Mouse (Mus musculus) kidney, postnatal 0 days (tissue): ENCODE results near the gene Pyroxd1. TPM values are rescaled to one million over a fixed set of nuclear protein-coding genes. Genes with fewer than 3 reads are reported as not detected.

Experiments used
- ATAC-seq: fragments of 200-750 bp; cut with Nextera tagmentation; replicated peaks from 2 replicates; pipeline ENCODE4 v1.8.0; 2017; ENCODE audit warnings: low read depth, moderate number of reproducible peaks, moderate TSS enrichment, moderate library complexity; ENCODE audit not compliant: low FRiP score
- DNase-seq: peaks from one replicate; pipeline ENCODE4 v3.0.0-alpha.2; 2016; ENCODE audit warnings: low spot score
- H3K27ac ChIP-seq: fragments of 300-500 bp; sonication (generic); 2 replicates; pipeline ENCODE4 v1.5.1; 2014; ENCODE audit warnings: mild to moderate bottlenecking
- H3K27me3 ChIP-seq: fragments of 300-500 bp; sonication (generic); 2 replicates; pipeline ENCODE4 v1.6.1; 2014; ENCODE audit warnings: low read length, mixed read lengths; ENCODE audit not compliant: insufficient read depth
- H3K36me3 ChIP-seq: fragments of 300-500 bp; sonication (generic); 2 replicates; pipeline ENCODE4 v1.6.1; 2014; ENCODE audit warnings: low read length, mixed read lengths; ENCODE audit not compliant: insufficient read depth
- H3K4me1 ChIP-seq: fragments of 300-500 bp; sonication (generic); replicated peaks from 2 replicates; pipeline ENCODE4 v1.6.1; 2014; ENCODE audit warnings: antibody characterized with exemption, low read length, mixed read lengths; ENCODE audit not compliant: insufficient read depth
- H3K4me2 ChIP-seq: fragments of 300-500 bp; sonication (generic); 2 replicates; pipeline ENCODE4 v1.6.1; 2014; ENCODE audit warnings: mild to moderate bottlenecking, low read length, moderate library complexity, mixed read lengths
- H3K4me3 ChIP-seq: fragments of 300-500 bp; sonication (generic); replicated peaks from 2 replicates; pipeline ENCODE4 v1.5.1; 2014; ENCODE audit warnings: low read depth, low read length
- H3K9ac ChIP-seq: fragments of 300-500 bp; sonication (generic); 2 replicates; pipeline ENCODE4 v1.6.1; 2014; ENCODE audit warnings: low read depth, low read length
- H3K9me3 ChIP-seq: fragments of 300-500 bp; sonication (generic); replicated peaks from 2 replicates; pipeline ENCODE4 v1.6.1; 2016; ENCODE audit warnings: low read length, inconsistent platforms, mixed read lengths
- CTCF ChIP-seq: IDR thresholded peaks from 2 replicates; pipeline ENCODE4 v1.5.1; 2016; ENCODE audit warnings: antibody characterized with exemption, low read depth, mild to moderate bottlenecking, moderate library complexity
- WGBS: fragments of 180-500 bp; shearing (Covaris S2); extraction: QIAGEN DNeasy Blood & Tissue Kit; methylation state at CpG from one replicate; pipeline ENCODE4 v1.1.7; 2014; 5-methylcytosine and 5-hydroxymethylcytosine counted together
- polyA plus RNA-seq: library from polyadenylated mRNA; unstranded; fragments of >200 nt; fragmentation: Nextera tagmentation; extraction: Ambion mirVana; gene quantifications from 2 replicates; pipeline ENCODE4 v1.2.1, GENCODE M21; 2015

The Pyroxd1 gene
- polyA plus RNA-seq, 1 experiment from 2014 or later, result 21.1 TPM

- no peak overlapping the region for H3K9ac ChIP-seq
- H3K4me1 ChIP-seq, result 0 out of 2 replicates have a peak, but pooled peaks cover 8% of the 10 kb centered on the region
- no peaks in the 10 kb centered on the region for H3K27me3 ChIP-seq
- no peak overlapping the region for H3K4me2 ChIP-seq
- H3K27ac ChIP-seq, result no peak overlapping the region
- DNase-seq (no peak), ATAC-seq (no peak)
- H3K9me3 ChIP-seq, result no peaks in the 10 kb centered on the region
- no peak overlapping the region for H3K4me3 ChIP-seq
- TF ChIP-seq CTCF, result no peak
- peaks cover 32% of the 10 kb centered on the region for H3K36me3 ChIP-seq
- 76% methylated on average over 5 of the region's 5 CpGs for whole genome bisulfite sequencing
Measured at GRCm38 (mm10) chr6:142392312-142392711, 46.9 kb downstream of the Pyroxd1 start.

GRCm38 (mm10) chr6:142394669-142395068, 49.2 kb downstream of the Pyroxd1 start:
- WGBS, result 87% methylated on average over 5 of the region's 5 CpGs
- Histone ChIP-seq H3K4me1 (no peaks in the 10 kb centered on the region), H3K9me3 (no peaks in the 10 kb centered on the region), H3K36me3 (peaks cover 32% of the 10 kb centered on the region), H3K9ac (no peak overlapping the region), H3K27ac (no peak overlapping the region), H3K27me3 (no peaks in the 10 kb centered on the region), H3K4me2 (no peak overlapping the region), H3K4me3 (no peak overlapping the region)
- ATAC-seq (no peak), DNase-seq (no peak)
- no peak for TF ChIP-seq CTCF

- no peaks in the 10 kb centered on the region for H3K27me3 ChIP-seq
- H3K36me3 ChIP-seq, result peaks cover 39% of the 10 kb centered on the region
- no peak overlapping the region for H3K4me2 ChIP-seq
- WGBS, result 89% methylated on average over 6 of the region's 6 CpGs
- DNase-seq (no peak), ATAC-seq (no peak)
- no peak overlapping the region for H3K9ac ChIP-seq
- H3K9me3 ChIP-seq, result no peaks in the 10 kb centered on the region
- no peak overlapping the region for H3K27ac ChIP-seq
- no peak overlapping the region for H3K4me3 ChIP-seq
- no peaks in the 10 kb centered on the region for H3K4me1 ChIP-seq
- TF ChIP-seq CTCF, result no peak
Measured at GRCm38 (mm10) chr6:142395756-142396155, 50.3 kb downstream of the Pyroxd1 start.

- Histone ChIP-seq H3K4me2 (no peak overlapping the region), H3K4me3 (no peak overlapping the region), H3K9me3 (no peaks in the 10 kb centered on the region), H3K36me3 (no peaks in the 10 kb centered on the region), H3K27ac (no peak overlapping the region), H3K9ac (no peak overlapping the region), H3K27me3 (peaks cover 7% of the 10 kb centered on the region; the same call in 1 of the 2 replicates), H3K4me1 (0 out of 2 replicates have a peak, but pooled peaks cover 8% of the 10 kb centered on the region)
- WGBS, result 60% methylated on average over 1 of the region's 1 CpGs
- ATAC-seq, result no peak
- no peak for TF ChIP-seq CTCF
- no peak for DNase-seq
Measured at GRCm38 (mm10) chr6:142411140-142411539, 65.7 kb downstream of the Pyroxd1 start.

Other genes with a start within 250 kb of the Pyroxd1 start
- gene Slco1a6, start 137.1 kb upstream of the Pyroxd1 start, polyA plus RNA-seq, result 36.5 and 36.9 TPM in 2 replicates
- gene Iapp, start 47.2 kb upstream of the Pyroxd1 start, polyA plus RNA-seq, result 0.33 and 0.51 TPM in 2 replicates
- gene Slco1a5, start 22.7 kb upstream of the Pyroxd1 start, polyA plus RNA-seq, result 0.09 and 0.10 TPM in 2 replicates
- gene Recql, start 41.4 kb downstream of the Pyroxd1 start, polyA plus RNA-seq, result 14.9 and 17.1 TPM in 2 replicates
- gene Golt1b, start 41.6 kb downstream of the Pyroxd1 start, polyA plus RNA-seq, result 68.7 and 79.5 TPM in 2 replicates
- 0.21 and 0.34 TPM in 2 replicates for gene Spx, start 67.8 kb downstream of the Pyroxd1 start, polyA plus RNA-seq
- not detected in 2 replicates for gene Gys2, start 127.5 kb downstream of the Pyroxd1 start, polyA plus RNA-seq
- gene Ldhb, start 162.3 kb downstream of the Pyroxd1 start, polyA plus RNA-seq, result 1,564 and 1,601 TPM in 2 replicates
- gene Kcnj8, start 226.0 kb downstream of the Pyroxd1 start, polyA plus RNA-seq, result 31.1 and 35.9 TPM in 2 replicates